Comparison of ENCODE assay signal across 25 mouse cellular contexts in the genomic region with DNA sequence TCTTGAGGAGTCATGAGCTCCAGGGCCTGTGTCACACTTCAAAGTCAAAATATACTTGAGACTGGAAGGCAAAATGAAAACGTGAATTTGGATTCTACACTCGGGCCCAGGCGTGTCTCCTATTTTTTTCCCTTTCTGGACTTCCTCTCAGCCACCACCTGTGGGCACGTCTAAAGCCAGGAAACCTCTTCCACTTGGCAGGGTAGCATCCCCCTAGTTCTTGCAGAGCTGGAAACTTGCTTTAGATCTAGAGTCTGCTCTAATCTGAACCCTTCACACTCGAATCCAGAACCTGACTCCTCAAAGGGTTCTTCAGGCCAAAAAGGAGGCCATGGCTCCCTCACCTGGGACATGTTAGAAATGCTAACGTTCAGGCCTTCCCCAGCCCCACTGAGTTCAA. TPM values are rescaled to one million over a fixed set of nuclear protein-coding genes. Genes with fewer than 3 reads are reported as not detected.
"Had no signal": no experiment of that assay in that cellular context is flagged by ENCODE, and none has a peak within 500 bp of the region (broad histone marks: within the 10 kb centered on the region; RNA-seq: fewer than 3 reads in every experiment).

No protein-coding gene starts in this region.

- H3K27me3 ChIP-seq: midbrain, embryonic 15.5 days; stomach, embryonic 15.5 days had no signal

- H3K36me3 ChIP-seq: limb, embryonic 10.5 days; limb, embryonic 13.5 days; midbrain, embryonic 12.5 days; midbrain, embryonic 15.5 days; neural tube, embryonic 13.5 days; stomach, embryonic 15.5 days had no signal

- H3K9me3 ChIP-seq: limb, embryonic 10.5 days; limb, embryonic 13.5 days; midbrain, embryonic 12.5 days; midbrain, embryonic 15.5 days; neural tube, embryonic 13.5 days; stomach, embryonic 15.5 days had no signal

- DNase-seq: kidney, adult 2 months; liver; liver, postnatal 0 days; lung, embryonic 14.5 days; retina, postnatal 1 day; right cerebral cortex, postnatal 25 days; spleen, adult 18-20 months; thymus, postnatal 25 days had no signal

- H3K9ac ChIP-seq: limb, embryonic 13.5 days; liver, embryonic 14.5 days; liver, postnatal 0 days; lung, embryonic 14.5 days; midbrain, embryonic 12.5 days; midbrain, embryonic 15.5 days; neural tube, embryonic 13.5 days; stomach, embryonic 15.5 days had no signal

- ATAC-seq: midbrain, embryonic 15.5 days had no signal

- H3K4me3 ChIP-seq: limb, embryonic 10.5 days; limb, embryonic 13.5 days; midbrain, embryonic 12.5 days; midbrain, embryonic 15.5 days; myocyte; neural tube, embryonic 13.5 days; stomach, embryonic 15.5 days had no signal

- H3K4me2 ChIP-seq: limb, embryonic 13.5 days; lung, embryonic 14.5 days; midbrain, embryonic 12.5 days; midbrain, embryonic 15.5 days; neural tube, embryonic 13.5 days; stomach, embryonic 15.5 days had no signal

- H3K27ac ChIP-seq: kidney, postnatal 0 days; limb, embryonic 10.5 days; limb, embryonic 13.5 days; liver, embryonic 14.5 days; macrophage; midbrain, embryonic 12.5 days; midbrain, embryonic 15.5 days; neural tube, embryonic 13.5 days; stomach, embryonic 15.5 days had no signal

RNA-seq across cellular contexts. Expression of gene Ccdc9b, which starts 7.1 kb away (rescaled TPM):
- total RNA-seq: neutrophil, adult 5-6 weeks had no signal

RNA-seq across cellular contexts. Expression of gene Phgr1, which starts 17.2 kb away (rescaled TPM):
- total RNA-seq: layer of hippocampus, adult 8-10 months; layer of hippocampus, postnatal 10 days; left cerebral cortex, postnatal 25 days; megakaryocyte-erythroid progenitor cell, adult 5-6 weeks; monocyte, adult 5-6 weeks; neutrophil, adult 5-6 weeks had no signal
- polyA plus RNA-seq: kidney, adult 2 months; kidney, embryonic 14.5 days; kidney, postnatal 0 days; limb, embryonic 10.5 days; limb, embryonic 13.5 days; liver, embryonic 14.5 days; liver, postnatal 0 days; lung, embryonic 14.5 days; macrophage; midbrain, embryonic 12.5 days; midbrain, embryonic 15.5 days; myocyte; neural tube, embryonic 13.5 days had no signal

RNA-seq across cellular contexts. Expression of gene Disp2, which starts 24.1 kb away (rescaled TPM):
- total RNA-seq: megakaryocyte-erythroid progenitor cell, adult 5-6 weeks; monocyte, adult 5-6 weeks; neutrophil, adult 5-6 weeks had no signal
- polyA plus RNA-seq: macrophage had no signal

RNA-seq across cellular contexts. Expression of gene Plcb2, which starts 27.2 kb away (rescaled TPM):
- polyA plus RNA-seq: myocyte had no signal
